Mouse (Mus musculus) heart, adult 2 months (tissue): ENCODE data around the gene Napa. TPM values are rescaled to one million over a fixed set of nuclear protein-coding genes. Genes with fewer than 3 reads are reported as not detected.
A peak's percentile ranks its signal among the peaks of the same experiment; 100 is the strongest.

Experiments used
- DNase-seq, 2 experiments: peaks; one replicate each; pipeline ENCODE4 v3.0.0; 2021
- H3K27ac ChIP-seq: fragments of 200-600 bp; 2 replicates; pipeline ENCODE4 v1.8.1; 2022
- H3K27me3 ChIP-seq: fragments of 200-500 bp; 2 replicates; pipeline ENCODE4 v1.6.1; 2012; ENCODE audit warnings: mild to moderate bottlenecking, low read length, inconsistent platforms, mixed read lengths; ENCODE audit not compliant: control insufficient read depth, insufficient read depth
- H3K36me3 ChIP-seq: fragments of 200-500 bp; 2 replicates; pipeline ENCODE4 v1.6.1; 2012; ENCODE audit warnings: low read length, inconsistent platforms; ENCODE audit not compliant: control insufficient read depth, insufficient read depth
- H3K4me1 ChIP-seq: fragments of 200-500 bp; 2 replicates; pipeline ENCODE4 v1.6.1; 2011; ENCODE audit warnings: low read length; ENCODE audit not compliant: control insufficient read depth, insufficient read depth
- H3K4me3 ChIP-seq: fragments of 200-600 bp; 2 replicates; pipeline ENCODE4 v1.8.1; 2022
- H3K79me2 ChIP-seq: fragments of 200-500 bp; replicated peaks from 2 replicates; pipeline ENCODE4 v1.6.1; 2012; ENCODE audit warnings: mild to moderate bottlenecking, inconsistent platforms, low read length, moderate library complexity, mixed read lengths; ENCODE audit not compliant: control insufficient read depth, insufficient read depth
- H3K9ac ChIP-seq: fragments of 200-500 bp; 2 replicates; pipeline ENCODE4 v1.6.1; 2012; ENCODE audit warnings: low read depth, mild to moderate bottlenecking, control low read depth, inconsistent platforms, low read length, mixed read lengths
- CTCF ChIP-seq: fragments of 200-600 bp; IDR thresholded peaks from 2 replicates; pipeline ENCODE4 v1.8.1; 2022; ENCODE audit warnings: antibody characterized with exemption, mild to moderate bottlenecking, moderate library complexity
- EP300 ChIP-seq: fragments of 200-500 bp; IDR thresholded peaks from 2 replicates; pipeline ENCODE4 v1.6.1; 2011; ENCODE audit warnings: low read depth, low read length, control low read depth; ENCODE audit not compliant: insufficient read depth
- POLR2A ChIP-seq: fragments of 200-500 bp; IDR thresholded peaks from 2 replicates; pipeline ENCODE4 v1.6.1; 2011; ENCODE audit warnings: mild to moderate bottlenecking, low read depth, low read length, control low read depth; ENCODE audit not compliant: insufficient read depth
- WGBS: fragments of 180-500 bp; shearing (Covaris S2); methylation state at CpG from one replicate; pipeline ENCODE4 v1.1.7; 2018; 5-methylcytosine and 5-hydroxymethylcytosine counted together
- intact Hi-C: fragments of 180-260 bp; cut with DNase I; formaldehyde crosslinking; loops from one replicate; pipeline ENCODE4 v1.15.1; 2025
- polyA plus RNA-seq: library from polyadenylated mRNA; depleted of rRNA; stranded (reverse); fragments of >200 nt; gene quantifications from 2 replicates; pipeline ENCODE4 v1.2.3, GENCODE M21; 2012
- total RNA-seq, 2 experiments: library from RNA; stranded (reverse); gene quantifications; 2 replicates each; pipeline ENCODE4 v1.2.3; 2021

Napa gene
- total and polyA plus RNA-seq, 3 experiments = 74.0 to 165 (median 95.3) TPM

- Histone ChIP-seq H3K79me2 (peaks cover 10% of the 10 kb centered on the region), H3K4me3 (no peak overlapping the region), H3K36me3 (no peaks in the 10 kb centered on the region), H3K27ac (no peak overlapping the region), H3K4me1 (peaks cover 13% of the 10 kb centered on the region), H3K9ac (peak overlapping the region; percentile 13; the same call in 1 of the 2 replicates), H3K27me3 (no peaks in the 10 kb centered on the region)
- WGBS = 43% methylated on average over 15 of the region's 15 CpGs
- no peak for TF ChIP-seq EP300
- no peak for TF ChIP-seq CTCF
- TF ChIP-seq POLR2A = no peak
- DNase-seq = no peak
- intact Hi-C loops = loop anchor here (1.0 kb wide), 1 partner anchor 18 kb away; no protein-coding TSS in a partner anchor
These were observed 3.6 kb downstream of the Napa start for GRCm38 (mm10) chr7:16101726-16102475.

GRCm38 (mm10) chr7:16102686-16103226 lies 4.5 kb downstream of the Napa start:
- intact Hi-C loops = no loop called here
- H3K9ac ChIP-seq = no peak overlapping the region
- H3K36me3 ChIP-seq = no peaks in the 10 kb centered on the region
- peaks cover 10% of the 10 kb centered on the region for H3K79me2 ChIP-seq
- DNase-seq = no peak
- peaks cover 13% of the 10 kb centered on the region for H3K4me1 ChIP-seq
- no peak overlapping the region for H3K4me3 ChIP-seq
- TF ChIP-seq CTCF (no peak), EP300 (no peak), POLR2A (no peak)
- H3K27ac ChIP-seq = no peak overlapping the region
- WGBS = 74% methylated on average over 5 of the region's 5 CpGs
- no peaks in the 10 kb centered on the region for H3K27me3 ChIP-seq

- Histone ChIP-seq H3K27ac (no peak overlapping the region), H3K9ac (no peak overlapping the region), H3K36me3 (no peaks in the 10 kb centered on the region), H3K79me2 (peaks cover 9% of the 10 kb centered on the region), H3K4me3 (no peak overlapping the region), H3K4me1 (peaks cover 13% of the 10 kb centered on the region), H3K27me3 (no peaks in the 10 kb centered on the region)
- DNase-seq = no peak
- TF ChIP-seq CTCF (peak; percentile 7; the same call in 1 of the 2 replicates), EP300 (no peak), POLR2A (no peak)
- WGBS = 45% methylated on average over 6 of the region's 6 CpGs
- intact Hi-C loops = no loop called here
These were observed 5.5 kb downstream of the Napa start for GRCm38 (mm10) chr7:16103760-16104159.

GRCm38 (mm10) chr7:16104611-16105388 lies 6.5 kb downstream of the Napa start:
- no peaks in the 10 kb centered on the region for H3K36me3 ChIP-seq
- peaks cover 7% of the 10 kb centered on the region for H3K79me2 ChIP-seq
- peaks cover 13% of the 10 kb centered on the region for H3K4me1 ChIP-seq
- DNase-seq = no peak
- H3K4me3 ChIP-seq = no peak overlapping the region
- no peak overlapping the region for H3K9ac ChIP-seq
- intact Hi-C loops = no loop called here
- TF ChIP-seq CTCF (no peak), EP300 (no peak), POLR2A (no peak)
- WGBS = 87% methylated on average over 7 of the region's 7 CpGs
- no peaks in the 10 kb centered on the region for H3K27me3 ChIP-seq
- no peak overlapping the region for H3K27ac ChIP-seq

GRCm38 (mm10) chr7:16108886-16109542 lies 10.8 kb downstream of the Napa start:
- TF ChIP-seq EP300 (no peak), POLR2A (no peak), CTCF (no peak)
- H3K9ac ChIP-seq = no peak overlapping the region
- intact Hi-C loops = no loop called here
- no peak overlapping the region for H3K27ac ChIP-seq
- peaks cover 3% of the 10 kb centered on the region for H3K4me1 ChIP-seq
- H3K79me2 ChIP-seq = peaks cover 4% of the 10 kb centered on the region
- no peak for DNase-seq
- 91% methylated on average over 9 of the region's 9 CpGs for WGBS
- H3K36me3 ChIP-seq = no peaks in the 10 kb centered on the region
- no peaks in the 10 kb centered on the region for H3K27me3 ChIP-seq
- no peak overlapping the region for H3K4me3 ChIP-seq
